ENCODE assay signal across 9 mouse cellular contexts in genomic region chr3:116710941-116711340, GRCm38 (mm10). TPM values are rescaled to one million over a fixed set of nuclear protein-coding genes. Genes with fewer than 3 reads are reported as not detected.
A peak's percentile ranks its signal among the peaks of the same experiment; 100 is the strongest.
DNase-seq lines count a peak whose midpoint lies in the region; ATAC-seq lines count a peak whose summit lies in the region.
"Had no signal": no experiment of that assay in that cellular context is flagged by ENCODE, and none has a peak within 500 bp of the region (broad histone marks: within the 10 kb centered on the region; RNA-seq: fewer than 3 reads in every experiment).

No protein-coding gene starts in this region.

- 42% methylated on average over 9 of the region's 9 CpGs for WGBS in lung, embryonic 16.5 days
- WGBS in forebrain, embryonic 10.5 days: 62% methylated on average over 9 of the region's 9 CpGs
- WGBS in liver, embryonic 11.5 days: 36% methylated on average over 9 of the region's 9 CpGs
- 46% methylated on average over 9 of the region's 9 CpGs for WGBS in stomach, embryonic 14.5 days

- H3K9ac ChIP-seq in lung, embryonic 16.5 days (ENCODE audit: low read length): peak overlapping the region; percentile 30
- peak overlapping the region; percentile 97 for H3K9ac ChIP-seq in liver, embryonic 11.5 days (ENCODE audit: low read depth, low read length)
- H3K9ac ChIP-seq in stomach, embryonic 14.5 days (replicated peaks; ENCODE audit: low read depth, low read length): peak overlapping the region; percentile 94

- H3K27me3 ChIP-seq in lung, embryonic 16.5 days (ENCODE audit: control insufficient read depth, insufficient read depth, low read depth, low read length): no peaks in the 10 kb centered on the region
- H3K27me3 ChIP-seq in forebrain, embryonic 10.5 days (ENCODE audit: poor library complexity, severe bottlenecking): peaks cover 13% of the 10 kb centered on the region
- no peaks in the 10 kb centered on the region for H3K27me3 ChIP-seq in liver, embryonic 11.5 days (replicated peaks; ENCODE audit: control insufficient read depth, insufficient read depth, low read length)
- no peaks in the 10 kb centered on the region for H3K27me3 ChIP-seq in stomach, embryonic 14.5 days (ENCODE audit: control insufficient read depth, insufficient read depth, low read length)

- peak overlapping the region; percentile 82 for H3K4me2 ChIP-seq in lung, embryonic 16.5 days (ENCODE audit: low read depth, low read length)
- peak overlapping the region; percentile 78 for H3K4me2 ChIP-seq in liver, embryonic 11.5 days
- peak overlapping the region; percentile 75 for H3K4me2 ChIP-seq in stomach, embryonic 14.5 days (replicated peaks; ENCODE audit: low read depth, low read length)

- H3K36me3 ChIP-seq in lung, embryonic 16.5 days (ENCODE audit: control insufficient read depth, insufficient read depth, low read length): peaks cover 4% of the 10 kb centered on the region; the same call in 1 of the 2 replicates
- H3K36me3 ChIP-seq in forebrain, embryonic 10.5 days (replicated peaks): 0 out of 2 replicates have a peak, but pooled peaks cover 3% of the 10 kb centered on the region
- H3K36me3 ChIP-seq in liver, embryonic 11.5 days (ENCODE audit: control insufficient read depth, insufficient read depth, low read length): no peaks in the 10 kb centered on the region; the same call in 1 of the 2 replicates
- H3K36me3 ChIP-seq in stomach, embryonic 14.5 days (ENCODE audit: control insufficient read depth, insufficient read depth, low read length): peaks cover 3% of the 10 kb centered on the region; the same call in 1 of the 2 replicates

- no peak for DNase-seq in lung, postnatal 10 days
- DNase-seq in forebrain, embryonic 10.5 days (ENCODE audit: extremely low spot score, low spot score): no peak
- no peak for DNase-seq in liver, embryonic 11.5 days (ENCODE audit: low spot score)
- DNase-seq in adrenal gland, adult (ENCODE audit: inconsistent age in 2 of 2, low spot score in 1 of 2): no peak
- DNase-seq in urinary bladder, adult 2 months (ENCODE audit: low spot score): no peak
- DNase-seq in adrenal gland, postnatal 36 days: no peak

- H3K4me1 ChIP-seq in lung, embryonic 16.5 days (replicated peaks; ENCODE audit: control insufficient read depth, insufficient read depth, low read length): peaks cover 13% of the 10 kb centered on the region
- H3K4me1 ChIP-seq in forebrain, embryonic 10.5 days: peaks cover 19% of the 10 kb centered on the region
- H3K4me1 ChIP-seq in liver, embryonic 11.5 days (replicated peaks; ENCODE audit: control insufficient read depth, insufficient read depth, low read length): peaks cover 10% of the 10 kb centered on the region
- peaks cover 10% of the 10 kb centered on the region for H3K4me1 ChIP-seq in stomach, embryonic 14.5 days (ENCODE audit: control insufficient read depth, insufficient read depth, low read length)

- H3K9me3 ChIP-seq in lung, embryonic 16.5 days (ENCODE audit: control insufficient read depth, low read length): no peaks in the 10 kb centered on the region
- H3K9me3 ChIP-seq in forebrain, embryonic 10.5 days: no peaks in the 10 kb centered on the region
- H3K9me3 ChIP-seq in liver, embryonic 11.5 days (ENCODE audit: control insufficient read depth, low read length): no peaks in the 10 kb centered on the region
- no peaks in the 10 kb centered on the region for H3K9me3 ChIP-seq in stomach, embryonic 14.5 days (ENCODE audit: control insufficient read depth, low read depth, low read length)

- H3K4me3 ChIP-seq in lung, embryonic 16.5 days (ENCODE audit: low read length): peak overlapping the region; percentile 97
- peak overlapping the region; percentile 100 for H3K4me3 ChIP-seq in forebrain, embryonic 10.5 days
- peak overlapping the region; percentile 97 for H3K4me3 ChIP-seq in liver, embryonic 11.5 days (ENCODE audit: low read depth, low read length)
- peak overlapping the region; percentile 93 for H3K4me3 ChIP-seq in stomach, embryonic 14.5 days (ENCODE audit: low read depth, low read length)

- no peak overlapping the region for H3K27ac ChIP-seq in lung, embryonic 16.5 days (ENCODE audit: low read length)
- no peak overlapping the region for H3K27ac ChIP-seq in forebrain, embryonic 10.5 days
- no peak overlapping the region; the same call in 1 of the 2 replicates for H3K27ac ChIP-seq in liver, embryonic 11.5 days (ENCODE audit: low read depth, low read length)
- H3K27ac ChIP-seq in stomach, embryonic 14.5 days (ENCODE audit: low read length): no peak overlapping the region

- no peak for ATAC-seq in lung, embryonic 16.5 days (ENCODE audit: low read depth)
- peak; percentile 74 for ATAC-seq in liver, embryonic 11.5 days (replicated peaks; ENCODE audit: low FRiP score)
- no peak for ATAC-seq in stomach, embryonic 14.5 days (ENCODE audit: insufficient number of reproducible peaks, insufficient read depth, low FRiP score, low read depth)

RNA-seq across cellular contexts. Expression of gene Slc35a3, which starts 1.7 kb away (rescaled TPM):
- 15.4 and 16.5 TPM in 2 replicates for polyA plus RNA-seq in lung, embryonic 16.5 days (2015; fragmentation: Nextera tagmentation; extraction: Ambion mirVana)
- polyA plus RNA-seq in forebrain, embryonic 10.5 days (2016; fragmentation: Nextera tagmentation; extraction: Ambion mirVana): 8.3 and 9.8 TPM in 2 replicates
- polyA plus RNA-seq in liver, embryonic 11.5 days (2014; fragmentation: Nextera tagmentation; extraction: Ambion mirVana): 20.0 TPM in 2 replicates
- 22.4 and 26.7 TPM in 2 replicates for polyA plus RNA-seq in stomach, embryonic 14.5 days (2014; fragmentation: Nextera tagmentation; extraction: Ambion mirVana)
- polyA plus RNA-seq in urinary bladder, adult 2 months (2012; rRNA removed): 14.3 and 17.1 TPM in 2 replicates
- total RNA-seq in adrenal gland, postnatal 36 days (2021): 10 to 100 TPM; 23.1 to 33.5 TPM

RNA-seq across cellular contexts. Expression of gene Gm43191, which starts 29.9 kb away (rescaled TPM):
- polyA plus RNA-seq in lung, embryonic 16.5 days (2015; fragmentation: Nextera tagmentation; extraction: Ambion mirVana): not detected in 2 replicates
- 0.84 TPM in 1 of 2 replicates, not detected in the other for polyA plus RNA-seq in forebrain, embryonic 10.5 days (2016; fragmentation: Nextera tagmentation; extraction: Ambion mirVana)
- 0.30 TPM in 1 of 2 replicates, not detected in the other for polyA plus RNA-seq in liver, embryonic 11.5 days (2014; fragmentation: Nextera tagmentation; extraction: Ambion mirVana)
- polyA plus RNA-seq in stomach, embryonic 14.5 days (2014; fragmentation: Nextera tagmentation; extraction: Ambion mirVana): not detected in 2 replicates
- polyA plus RNA-seq in urinary bladder, adult 2 months (2012; rRNA removed): not detected in 2 replicates
- total RNA-seq in adrenal gland, postnatal 36 days (2021): not detected
- polyA plus RNA-seq: thymus, postnatal 0 days had no signal

RNA-seq across cellular contexts. Expression of gene Mfsd14a, which starts 48.5 kb away (rescaled TPM):
- polyA plus RNA-seq in lung, embryonic 16.5 days (2015; fragmentation: Nextera tagmentation; extraction: Ambion mirVana): 83.8 and 84.4 TPM in 2 replicates
- 82.2 and 84.4 TPM in 2 replicates for polyA plus RNA-seq in forebrain, embryonic 10.5 days (2016; fragmentation: Nextera tagmentation; extraction: Ambion mirVana)
- 67.4 and 75.0 TPM in 2 replicates for polyA plus RNA-seq in liver, embryonic 11.5 days (2014; fragmentation: Nextera tagmentation; extraction: Ambion mirVana)
- polyA plus RNA-seq in stomach, embryonic 14.5 days (2014; fragmentation: Nextera tagmentation; extraction: Ambion mirVana): 96.8 and 102 TPM in 2 replicates
- polyA plus RNA-seq in urinary bladder, adult 2 months (2012; rRNA removed): 40.3 and 49.0 TPM in 2 replicates
- 10 to 100 TPM; 61.3 to 61.7 TPM for total RNA-seq in adrenal gland, postnatal 36 days (2021)

Comparison
In these comparisons a context has a peak if more than half of its experiments do, and no peak if none do; other contexts are left out.
1. H3K9ac ChIP-seq: peak in every context shown above with its lines; median percentile 97 in liver, embryonic 11.5 days; 94 in stomach, embryonic 14.5 days; 30 in lung, embryonic 16.5 days.